Mouse (Mus musculus): ENCODE measurements around the gene Scn11a. TPM values are rescaled to one million over a fixed set of nuclear protein-coding genes. Genes with fewer than 3 reads are reported as not detected.

Gene Scn11a
- polyA plus RNA-seq, 1 experiment from 2014 or later, result 0.15 TPM

GRCm38 (mm10) chr9:119792505-119792904 is 32.8 kb downstream of the Scn11a start:
- Histone ChIP-seq H3K9me3 (no peaks in the 10 kb centered on the region), H3K27me3 (no peaks in the 10 kb centered on the region), H3K36me3 (no peaks in the 10 kb centered on the region), H3K4me2 (replicated peaks) (no peak overlapping the region), H3K4me3 (replicated peaks) (no peak overlapping the region), H3K27ac (no peak overlapping the region), H3K4me1 (replicated peaks) (no peaks in the 10 kb centered on the region), H3K9ac (replicated peaks) (no peak overlapping the region)
- ATAC-seq, result no peak
- 55% methylated on average over 9 of the region's 9 CpGs for WGBS

- H3K4me1 ChIP-seq (replicated peaks), result no peaks in the 10 kb centered on the region
- H3K36me3 ChIP-seq, result no peaks in the 10 kb centered on the region
- no peaks in the 10 kb centered on the region for H3K27me3 ChIP-seq
- H3K4me2 ChIP-seq (replicated peaks), result no peak overlapping the region
- WGBS, result 86% methylated on average over 3 of the region's 3 CpGs
- no peaks in the 10 kb centered on the region for H3K9me3 ChIP-seq
- no peak overlapping the region for H3K9ac ChIP-seq (replicated peaks)
- H3K4me3 ChIP-seq (replicated peaks), result no peak overlapping the region
- H3K27ac ChIP-seq, result no peak overlapping the region
- no peak for ATAC-seq
These were observed 44.4 kb downstream of the Scn11a start for GRCm38 (mm10) chr9:119780901-119781300.

- no peak overlapping the region for H3K4me2 ChIP-seq (replicated peaks)
- no peaks in the 10 kb centered on the region for H3K36me3 ChIP-seq
- H3K9ac ChIP-seq (replicated peaks), result no peak overlapping the region
- no peak overlapping the region for H3K27ac ChIP-seq
- H3K27me3 ChIP-seq, result no peaks in the 10 kb centered on the region
- WGBS, result 88% methylated on average over 7 of the region's 7 CpGs
- ATAC-seq, result no peak
- H3K9me3 ChIP-seq, result no peaks in the 10 kb centered on the region
- no peak overlapping the region for H3K4me3 ChIP-seq (replicated peaks)
- H3K4me1 ChIP-seq (replicated peaks), result no peaks in the 10 kb centered on the region
These were observed 48.6 kb downstream of the Scn11a start for GRCm38 (mm10) chr9:119776661-119777060.

- Histone ChIP-seq H3K4me1 (replicated peaks) (no peaks in the 10 kb centered on the region), H3K4me2 (replicated peaks) (no peak overlapping the region), H3K27ac (no peak overlapping the region), H3K27me3 (no peaks in the 10 kb centered on the region), H3K36me3 (no peaks in the 10 kb centered on the region), H3K9me3 (no peaks in the 10 kb centered on the region), H3K9ac (replicated peaks) (no peak overlapping the region), H3K4me3 (replicated peaks) (no peak overlapping the region)
- no peak for ATAC-seq
- 45% methylated on average over 7 of the region's 7 CpGs for WGBS
These were observed 56.7 kb downstream of the Scn11a start for GRCm38 (mm10) chr9:119768585-119768984.

GRCm38 (mm10) chr9:119760226-119760625 is 65.0 kb downstream of the Scn11a start:
- H3K36me3 ChIP-seq, result no peaks in the 10 kb centered on the region

GRCm38 (mm10) chr9:119759457-119759856 is 65.8 kb downstream of the Scn11a start:
- H3K4me1 ChIP-seq (replicated peaks), result no peaks in the 10 kb centered on the region
- H3K4me3 ChIP-seq (replicated peaks), result no peak overlapping the region
- 72% methylated on average over 1 of the region's 1 CpGs for WGBS
- no peaks in the 10 kb centered on the region for H3K36me3 ChIP-seq
- H3K27ac ChIP-seq, result no peak overlapping the region
- peaks cover 6% of the 10 kb centered on the region; the same call in 1 of the 2 replicates for H3K9me3 ChIP-seq
- ATAC-seq, result no peak
- H3K9ac ChIP-seq (replicated peaks), result no peak overlapping the region
- H3K4me2 ChIP-seq (replicated peaks), result no peak overlapping the region
- no peaks in the 10 kb centered on the region for H3K27me3 ChIP-seq

More at GRCm38 (mm10) chr9:119760226-119760625, 65.0 kb downstream of the Scn11a start:
- Histone ChIP-seq H3K27ac (no peak overlapping the region), H3K27me3 (no peaks in the 10 kb centered on the region), H3K4me2 (replicated peaks) (no peak overlapping the region), H3K4me3 (replicated peaks) (no peak overlapping the region), H3K9me3 (peaks cover 3% of the 10 kb centered on the region; the same call in 1 of the 2 replicates), H3K9ac (replicated peaks) (no peak overlapping the region), H3K4me1 (replicated peaks) (no peaks in the 10 kb centered on the region)
- no peak for ATAC-seq
- WGBS, result 80% methylated on average over 3 of the region's 3 CpGs

GRCm38 (mm10) chr9:119751507-119751906 is 73.7 kb downstream of the Scn11a start:
- 13% methylated on average over 5 of the region's 5 CpGs for WGBS
- peaks cover 5% of the 10 kb centered on the region; the same call in 1 of the 2 replicates for H3K9me3 ChIP-seq
- H3K4me1 ChIP-seq (replicated peaks), result no peaks in the 10 kb centered on the region
- H3K27ac ChIP-seq, result no peak overlapping the region
- peak; percentile 72; the same call in 1 of the 2 replicates for ATAC-seq
- H3K36me3 ChIP-seq, result no peaks in the 10 kb centered on the region
- H3K4me2 ChIP-seq (replicated peaks), result no peak overlapping the region
- H3K4me3 ChIP-seq (replicated peaks), result no peak overlapping the region
- H3K27me3 ChIP-seq, result no peaks in the 10 kb centered on the region
- no peak overlapping the region for H3K9ac ChIP-seq (replicated peaks)

- no peak overlapping the region for H3K4me2 ChIP-seq (replicated peaks)
- 73% methylated on average over 9 of the region's 9 CpGs for WGBS
- no peak overlapping the region for H3K9ac ChIP-seq (replicated peaks)
- H3K36me3 ChIP-seq, result no peaks in the 10 kb centered on the region
- no peaks in the 10 kb centered on the region for H3K4me1 ChIP-seq (replicated peaks)
- H3K4me3 ChIP-seq (replicated peaks), result no peak overlapping the region
- no peak overlapping the region for H3K27ac ChIP-seq
- H3K27me3 ChIP-seq, result no peaks in the 10 kb centered on the region
- ATAC-seq, result no peak
- H3K9me3 ChIP-seq, result peaks cover 2% of the 10 kb centered on the region; the same call in 1 of the 2 replicates
These were observed 76.1 kb downstream of the Scn11a start for GRCm38 (mm10) chr9:119749112-119749511.

GRCm38 (mm10) chr9:119743900-119744299 is 81.4 kb downstream of the Scn11a start:
- no peak overlapping the region for H3K27ac ChIP-seq
- ATAC-seq, result no peak
- no peak overlapping the region for H3K4me2 ChIP-seq (replicated peaks)
- H3K9ac ChIP-seq (replicated peaks), result no peak overlapping the region
- no peaks in the 10 kb centered on the region for H3K27me3 ChIP-seq
- no peaks in the 10 kb centered on the region for H3K36me3 ChIP-seq
- WGBS, result 82% methylated on average over 4 of the region's 4 CpGs
- no peaks in the 10 kb centered on the region; the same call in 1 of the 2 replicates for H3K9me3 ChIP-seq
- no peaks in the 10 kb centered on the region for H3K4me1 ChIP-seq (replicated peaks)
- H3K4me3 ChIP-seq (replicated peaks), result no peak overlapping the region

- Histone ChIP-seq H3K4me3 (replicated peaks) (no peak overlapping the region), H3K9me3 (no peaks in the 10 kb centered on the region; the same call in 1 of the 2 replicates), H3K9ac (replicated peaks) (no peak overlapping the region), H3K27me3 (no peaks in the 10 kb centered on the region), H3K4me2 (replicated peaks) (no peak overlapping the region), H3K27ac (no peak overlapping the region), H3K36me3 (no peaks in the 10 kb centered on the region), H3K4me1 (replicated peaks) (no peaks in the 10 kb centered on the region)
- ATAC-seq, result no peak
- WGBS, result 86% methylated on average over 3 of the region's 3 CpGs
These were observed 81.9 kb downstream of the Scn11a start for GRCm38 (mm10) chr9:119743312-119743711.

- ATAC-seq, result no peak
- WGBS, result 54% methylated on average over 5 of the region's 5 CpGs
- no peak overlapping the region for H3K27ac ChIP-seq
These were observed 84.0 kb downstream of the Scn11a start for GRCm38 (mm10) chr9:119741101-119741786.

GRCm38 (mm10) chr9:119728412-119729097 is 96.7 kb downstream of the Scn11a start:
- Histone ChIP-seq H3K27me3 (no peaks in the 10 kb centered on the region), H3K4me1 (replicated peaks) (peaks cover 14% of the 10 kb centered on the region), H3K9ac (replicated peaks) (no peak overlapping the region), H3K27ac (no peak overlapping the region), H3K9me3 (no peaks in the 10 kb centered on the region), H3K36me3 (no peaks in the 10 kb centered on the region), H3K4me2 (replicated peaks) (no peak overlapping the region), H3K4me3 (replicated peaks) (no peak overlapping the region)
- no peak for ATAC-seq
- 93% methylated on average over 11 of the region's 11 CpGs for WGBS

More at GRCm38 (mm10) chr9:119741101-119741786, 84.0 kb downstream of the Scn11a start:
- H3K4me3 ChIP-seq (replicated peaks), result no peak overlapping the region
- no peak overlapping the region for H3K9ac ChIP-seq (replicated peaks)
- no peak overlapping the region for H3K4me2 ChIP-seq (replicated peaks)
- H3K9me3 ChIP-seq, result no peaks in the 10 kb centered on the region
- H3K36me3 ChIP-seq, result no peaks in the 10 kb centered on the region
- H3K27me3 ChIP-seq, result no peaks in the 10 kb centered on the region
- no peaks in the 10 kb centered on the region for H3K4me1 ChIP-seq (replicated peaks)

All from midbrain, embryonic 13.5 days (tissue).